Mouse (Mus musculus) adrenal gland, postnatal 36 days (tissue): ENCODE results near the gene Pdzd2. TPM values are rescaled to one million over a fixed set of nuclear protein-coding genes. Genes with fewer than 3 reads are reported as not detected.

Experiments
- DNase-seq, 2 experiments: peaks; one replicate each; pipeline ENCODE4 v3.0.0; 2021; ENCODE audit warnings: mixed read lengths in 1 of 2
- microRNA-seq: library from miRNA; unstranded; fragments of <30 nt; microRNA quantifications from one replicate; pipeline ENCODE4 v1.2.0, GENCODE M21; 2021
- total RNA-seq, 2 experiments: library from RNA; stranded (reverse); gene quantifications; 2 replicates each; pipeline ENCODE4 v1.2.3; 2021

The Pdzd2 gene
- total RNA-seq, 2 experiments from 2014 or later: 11.1 to 15.9 TPM

- no peak for DNase-seq
Measured at GRCm38 (mm10) chr15:12317290-12317689, 422.4 kb downstream of the Pdzd2 start.

DNA sequence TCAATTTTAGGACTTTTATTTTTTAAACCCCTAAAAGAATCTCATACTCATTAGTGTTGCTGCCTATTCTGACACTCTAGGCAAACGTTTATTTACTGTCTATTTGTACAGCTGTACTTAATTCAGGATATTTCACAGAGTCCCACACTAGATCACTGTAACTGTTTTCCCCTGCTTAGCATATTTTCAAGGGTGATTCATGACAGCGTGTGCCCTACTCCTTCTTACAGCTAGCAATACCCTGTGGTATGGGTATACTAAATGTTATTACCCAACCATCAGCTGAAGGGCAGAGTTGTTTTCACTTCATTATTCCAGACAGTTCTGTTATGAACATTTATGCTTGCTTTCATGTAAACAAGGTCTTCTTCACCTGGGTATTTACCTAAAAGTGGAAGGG, 423.7 kb downstream of the Pdzd2 start:
- no peak for DNase-seq

DNA sequence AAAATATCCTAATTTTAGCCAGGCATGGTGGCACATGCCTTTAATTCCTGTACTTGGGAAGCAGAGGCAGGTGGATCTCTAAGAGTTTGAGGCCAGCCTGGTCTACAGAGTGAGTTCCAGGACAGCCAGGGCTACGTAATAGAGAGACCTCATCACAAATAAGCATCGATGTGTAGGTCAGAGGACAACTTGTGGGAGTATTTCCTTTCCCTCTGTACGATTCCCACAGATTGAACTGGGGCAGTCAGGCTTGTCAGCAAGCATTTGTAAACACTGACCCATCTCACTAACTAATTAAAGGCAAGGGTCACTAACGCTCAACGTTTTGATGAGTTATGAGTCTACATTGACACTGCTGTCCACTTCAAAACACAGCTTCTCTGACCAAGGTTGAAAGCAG, 425.1 kb downstream of the Pdzd2 start:
- DNase-seq: no peak

DNA sequence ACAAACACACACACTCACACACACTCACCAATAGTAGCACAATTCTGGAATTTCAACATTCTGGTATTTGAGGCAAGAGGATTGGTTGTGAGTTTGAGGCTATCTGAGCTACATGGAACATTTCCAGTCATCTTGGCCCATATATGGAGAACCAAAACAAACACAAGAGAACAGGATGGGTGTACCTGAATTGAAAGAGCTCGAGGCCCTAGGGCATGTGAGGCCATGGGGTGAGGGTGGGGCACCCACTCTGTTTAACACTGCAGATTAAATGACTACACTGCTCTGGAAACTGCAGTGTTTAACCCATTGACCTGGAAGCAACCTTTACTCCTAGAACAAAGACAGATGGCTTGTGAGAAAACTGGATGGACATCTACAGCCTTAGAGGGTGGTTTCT, 426.5 kb downstream of the Pdzd2 start:
- no peak for DNase-seq

DNA sequence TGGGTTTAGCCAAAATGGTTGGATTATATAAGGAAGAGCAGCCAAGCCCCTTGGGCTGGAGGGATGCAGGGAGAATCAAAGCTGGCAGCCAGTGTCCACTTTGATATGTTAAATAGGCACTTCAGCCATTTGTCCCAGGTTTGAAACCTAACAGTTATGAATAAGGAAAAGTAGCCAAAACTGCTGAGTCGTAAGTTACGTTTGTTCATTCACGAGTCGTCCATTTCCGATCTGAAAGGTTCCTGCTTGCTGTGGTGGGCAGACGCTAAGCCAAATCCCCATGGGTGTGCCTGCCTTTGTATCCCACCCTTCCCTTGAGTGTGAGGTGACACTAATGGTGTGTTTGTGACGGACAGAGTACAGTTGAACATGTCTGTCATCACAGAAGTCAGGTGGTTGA, 428.3 kb downstream of the Pdzd2 start:
- no peak for DNase-seq

- no peak for DNase-seq
Measured at GRCm38 (mm10) chr15:12310676-12311075, 429.0 kb downstream of the Pdzd2 start.

Small RNAs within 50 kb of the gene (microRNA-seq; reads per million reads assigned to microRNA genes)
- gene Gm24135 (not detected), gene Gm24302 (not detected)

Other genes starting within 250 kb of the Pdzd2 start
- 10 to 100 TPM; 13.2 to 13.6 TPM for gene 6030458C11Rik, start 84.7 kb upstream of the Pdzd2 start, total RNA-seq
- 10 to 100 TPM; 32.0 to 32.9 TPM for gene Drosha, start 84.9 kb upstream of the Pdzd2 start, total RNA-seq